Mouse (Mus musculus): ENCODE data around the gene A130010J15Rik. TPM values are rescaled to one million over a fixed set of nuclear protein-coding genes. Genes with fewer than 3 reads are reported as not detected.
A peak's percentile ranks its signal among the peaks of the same experiment; 100 is the strongest.

A130010J15Rik gene
- total and polyA plus RNA-seq, 2 experiments: 3.5 to 8.1 TPM

- H3K79me2 ChIP-seq (ENCODE audit: control insufficient read depth, insufficient read depth, low read length): no peaks in the 10 kb centered on the region
These were observed 48.2 kb downstream of the A130010J15Rik start for GRCm38 (mm10) chr1:193216000-193216399.

GRCm38 (mm10) chr1:193220408-193220807 lies 52.6 kb downstream of the A130010J15Rik start:
- no peak overlapping the region for H3K9ac ChIP-seq (ENCODE audit: low read depth, low read length)
- peaks cover 2% of the 10 kb centered on the region; the same call in 1 of the 2 replicates for H3K4me1 ChIP-seq (ENCODE audit: control insufficient read depth, insufficient read depth, low read length)
- no peaks in the 10 kb centered on the region for H3K27me3 ChIP-seq (ENCODE audit: control insufficient read depth, insufficient read depth, low read length)
- WGBS: 86% methylated on average over 5 of the region's 5 CpGs
- H3K27ac ChIP-seq (replicated peaks; ENCODE audit: insufficient read depth, low read depth, low read length): no peak overlapping the region
- no peak overlapping the region for H3K4me3 ChIP-seq (ENCODE audit: insufficient read depth, low read depth, low read length)
- no peak for DNase-seq (ENCODE audit: extremely low read depth, low read depth, low spot score)
- peaks cover 32% of the 10 kb centered on the region for H3K36me3 ChIP-seq (ENCODE audit: control insufficient read depth, insufficient read depth, low read length)
- TF ChIP-seq CTCF (IDR thresholded peaks at IDR 0.05; ENCODE audit: low read depth, low read length) (no peak), POLR2A (IDR thresholded peaks at IDR 0.05; ENCODE audit: extremely low read depth, insufficient read depth, low read length) (no peak)
- H3K79me2 ChIP-seq (ENCODE audit: control insufficient read depth, insufficient read depth, low read length): no peaks in the 10 kb centered on the region

More at GRCm38 (mm10) chr1:193216000-193216399, 48.2 kb downstream of the A130010J15Rik start:
- Histone ChIP-seq H3K27ac (replicated peaks; ENCODE audit: insufficient read depth, low read depth, low read length) (no peak overlapping the region), H3K4me1 (ENCODE audit: control insufficient read depth, insufficient read depth, low read length) (peaks cover 7% of the 10 kb centered on the region), H3K9ac (ENCODE audit: low read depth, low read length) (no peak overlapping the region), H3K4me3 (ENCODE audit: insufficient read depth, low read depth, low read length) (no peak overlapping the region), H3K27me3 (ENCODE audit: control insufficient read depth, insufficient read depth, low read length) (no peaks in the 10 kb centered on the region), H3K36me3 (ENCODE audit: control insufficient read depth, insufficient read depth, low read length) (peaks cover 7% of the 10 kb centered on the region)
- DNase-seq (ENCODE audit: extremely low read depth, low read depth, low spot score): no peak
- TF ChIP-seq POLR2A (IDR thresholded peaks at IDR 0.05; ENCODE audit: extremely low read depth, insufficient read depth, low read length): no peak
- TF ChIP-seq CTCF (IDR thresholded peaks at IDR 0.05; ENCODE audit: low read depth, low read length): no peak
- 79% methylated on average over 3 of the region's 3 CpGs for WGBS

- 37% methylated on average over 3 of the region's 3 CpGs for WGBS
- H3K4me3 ChIP-seq (ENCODE audit: insufficient read depth, low read depth, low read length): no peak overlapping the region
- TF ChIP-seq CTCF (IDR thresholded peaks at IDR 0.05; ENCODE audit: low read depth, low read length): no peak
- TF ChIP-seq POLR2A (IDR thresholded peaks at IDR 0.05; ENCODE audit: extremely low read depth, insufficient read depth, low read length): no peak
These were observed 57.7 kb downstream of the A130010J15Rik start for GRCm38 (mm10) chr1:193225531-193225930.

GRCm38 (mm10) chr1:193226114-193226513 lies 58.3 kb downstream of the A130010J15Rik start:
- Histone ChIP-seq H3K27me3 (ENCODE audit: control insufficient read depth, insufficient read depth, low read length) (no peaks in the 10 kb centered on the region), H3K36me3 (ENCODE audit: control insufficient read depth, insufficient read depth, low read length) (peaks cover 26% of the 10 kb centered on the region), H3K79me2 (ENCODE audit: control insufficient read depth, insufficient read depth, low read length) (no peaks in the 10 kb centered on the region), H3K9ac (ENCODE audit: low read depth, low read length) (no peak overlapping the region), H3K27ac (replicated peaks; ENCODE audit: insufficient read depth, low read depth, low read length) (no peak overlapping the region), H3K4me1 (ENCODE audit: control insufficient read depth, insufficient read depth, low read length) (peaks cover 19% of the 10 kb centered on the region), H3K4me3 (ENCODE audit: insufficient read depth, low read depth, low read length) (no peak overlapping the region)
- no peak for DNase-seq (ENCODE audit: extremely low read depth, low read depth, low spot score)
- WGBS: 93% methylated on average over 4 of the region's 4 CpGs
- no peak for TF ChIP-seq CTCF (IDR thresholded peaks at IDR 0.05; ENCODE audit: low read depth, low read length)
- no peak for TF ChIP-seq POLR2A (IDR thresholded peaks at IDR 0.05; ENCODE audit: extremely low read depth, insufficient read depth, low read length)

More at GRCm38 (mm10) chr1:193225531-193225930, 57.7 kb downstream of the A130010J15Rik start:
- H3K36me3 ChIP-seq (ENCODE audit: control insufficient read depth, insufficient read depth, low read length): peaks cover 32% of the 10 kb centered on the region
- H3K79me2 ChIP-seq (ENCODE audit: control insufficient read depth, insufficient read depth, low read length): no peaks in the 10 kb centered on the region
- peak; percentile 72 for DNase-seq (ENCODE audit: extremely low read depth, low read depth, low spot score)
- no peak overlapping the region for H3K9ac ChIP-seq (ENCODE audit: low read depth, low read length)
- peak overlapping the region; percentile 25 for H3K27ac ChIP-seq (replicated peaks; ENCODE audit: insufficient read depth, low read depth, low read length)
- H3K4me1 ChIP-seq (ENCODE audit: control insufficient read depth, insufficient read depth, low read length): peaks cover 16% of the 10 kb centered on the region; the same call in 1 of the 2 replicates
- no peaks in the 10 kb centered on the region for H3K27me3 ChIP-seq (ENCODE audit: control insufficient read depth, insufficient read depth, low read length)

- peaks cover 23% of the 10 kb centered on the region for H3K4me1 ChIP-seq (ENCODE audit: control insufficient read depth, insufficient read depth, low read length)
- no peak overlapping the region for H3K9ac ChIP-seq (ENCODE audit: low read depth, low read length)
- H3K27ac ChIP-seq (replicated peaks; ENCODE audit: insufficient read depth, low read depth, low read length): no peak overlapping the region
- WGBS: 45% methylated on average over 7 of the region's 7 CpGs
- TF ChIP-seq POLR2A (IDR thresholded peaks at IDR 0.05; ENCODE audit: extremely low read depth, insufficient read depth, low read length): no peak
- no peak for TF ChIP-seq CTCF (IDR thresholded peaks at IDR 0.05; ENCODE audit: low read depth, low read length)
- H3K79me2 ChIP-seq (ENCODE audit: control insufficient read depth, insufficient read depth, low read length): no peaks in the 10 kb centered on the region
- no peaks in the 10 kb centered on the region for H3K27me3 ChIP-seq (ENCODE audit: control insufficient read depth, insufficient read depth, low read length)
- H3K36me3 ChIP-seq (ENCODE audit: control insufficient read depth, insufficient read depth, low read length): peaks cover 20% of the 10 kb centered on the region
- H3K4me3 ChIP-seq (ENCODE audit: insufficient read depth, low read depth, low read length): no peak overlapping the region
- no peak for DNase-seq (ENCODE audit: extremely low read depth, low read depth, low spot score)
These were observed 59.1 kb downstream of the A130010J15Rik start for GRCm38 (mm10) chr1:193226724-193227522.

Other genes starting within 250 kb of the A130010J15Rik start
- gene Syt14, start 132.3 kb upstream of the A130010J15Rik start, total RNA-seq (2014; rRNA removed): under 0.01 and 0.20 TPM in 2 replicates
- not detected in 2 replicates for gene Syt14, start 132.3 kb upstream of the A130010J15Rik start, polyA plus RNA-seq (2012; rRNA removed)
- gene Diexf, start 37.8 kb upstream of the A130010J15Rik start, total RNA-seq (2014; rRNA removed): 5.2 and 6.2 TPM in 2 replicates
- gene Diexf, start 37.8 kb upstream of the A130010J15Rik start, polyA plus RNA-seq (2012; rRNA removed): 8.0 and 11.0 TPM in 2 replicates
- gene Irf6, start 14.9 kb upstream of the A130010J15Rik start, total RNA-seq (2014; rRNA removed): 33.4 and 38.0 TPM in 2 replicates
- 42.5 and 56.0 TPM in 2 replicates for gene Irf6, start 14.9 kb upstream of the A130010J15Rik start, polyA plus RNA-seq (2012; rRNA removed)
- 0.65 and 0.67 TPM in 2 replicates for gene Traf3ip3, start 33.7 kb downstream of the A130010J15Rik start, total RNA-seq (2014; rRNA removed)
- gene Traf3ip3, start 33.7 kb downstream of the A130010J15Rik start, polyA plus RNA-seq (2012; rRNA removed): 0.21 and 0.88 TPM in 2 replicates
- 1.7 and 2.0 TPM in 2 replicates for gene Lamb3, start 39.7 kb downstream of the A130010J15Rik start, total RNA-seq (2014; rRNA removed)
- gene Lamb3, start 39.7 kb downstream of the A130010J15Rik start, polyA plus RNA-seq (2012; rRNA removed): 1.6 and 2.4 TPM in 2 replicates
- gene Hsd11b1, start 96.0 kb downstream of the A130010J15Rik start, total RNA-seq (2014; rRNA removed): 807 and 1,077 TPM in 2 replicates
- gene Hsd11b1, start 96.0 kb downstream of the A130010J15Rik start, polyA plus RNA-seq (2012; rRNA removed): 826 and 1,028 TPM in 2 replicates
- gene G0s2, start 105.2 kb downstream of the A130010J15Rik start, total RNA-seq (2014; rRNA removed): 78.0 and 106 TPM in 2 replicates
- 179 and 444 TPM in 2 replicates for gene G0s2, start 105.2 kb downstream of the A130010J15Rik start, polyA plus RNA-seq (2012; rRNA removed)
- gene Camk1g, start 202.3 kb downstream of the A130010J15Rik start, total RNA-seq (2014; rRNA removed): not detected in 2 replicates
- gene Camk1g, start 202.3 kb downstream of the A130010J15Rik start, polyA plus RNA-seq (2012; rRNA removed): not detected in 2 replicates

Measured in liver, adult 2 months (tissue).